Mouse (Mus musculus): Measurements from ENCODE around the gene Mybbp1a.
A peak's percentile ranks its signal among the peaks of the same experiment; 100 is the strongest.
"Not testable (repeated sequence)": the region's sequence is repeated elsewhere in the genome, so short reads cannot be mapped to it uniquely, and the experiment has no call there.

Mybbp1a gene

GRCm38 (mm10) chr11:72413601-72414190 is 27.5 kb upstream of the Mybbp1a start:
- no peak for DNase-seq

- no peak for DNase-seq
Measured at GRCm38 (mm10) chr11:72415155-72415554, 26.0 kb upstream of the Mybbp1a start.

- DNase-seq, result no peak
Measured at GRCm38 (mm10) chr11:72416666-72417065, 24.5 kb upstream of the Mybbp1a start.

DNA sequence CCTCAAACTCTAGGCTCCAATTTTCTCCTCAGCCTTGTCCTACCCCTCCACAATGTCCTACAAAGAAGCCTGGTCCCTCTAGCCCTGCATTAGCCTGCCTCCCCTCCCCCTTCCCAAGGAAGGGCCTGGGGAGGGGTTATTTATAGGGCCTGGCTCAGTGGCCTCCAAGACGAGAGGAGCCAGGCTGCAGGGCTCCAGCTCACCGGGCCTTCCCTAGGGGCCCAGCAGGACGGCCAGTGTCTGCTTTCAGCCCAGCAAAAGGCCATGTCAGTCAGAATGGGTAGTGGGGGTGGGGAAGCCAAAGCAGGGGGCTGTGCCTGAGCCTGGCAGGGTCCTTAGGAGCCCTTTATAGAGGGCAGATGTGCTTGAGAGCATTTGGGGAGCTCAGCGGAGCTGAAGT is 23.8 kb upstream of the Mybbp1a start:
- no peak for DNase-seq

DNA sequence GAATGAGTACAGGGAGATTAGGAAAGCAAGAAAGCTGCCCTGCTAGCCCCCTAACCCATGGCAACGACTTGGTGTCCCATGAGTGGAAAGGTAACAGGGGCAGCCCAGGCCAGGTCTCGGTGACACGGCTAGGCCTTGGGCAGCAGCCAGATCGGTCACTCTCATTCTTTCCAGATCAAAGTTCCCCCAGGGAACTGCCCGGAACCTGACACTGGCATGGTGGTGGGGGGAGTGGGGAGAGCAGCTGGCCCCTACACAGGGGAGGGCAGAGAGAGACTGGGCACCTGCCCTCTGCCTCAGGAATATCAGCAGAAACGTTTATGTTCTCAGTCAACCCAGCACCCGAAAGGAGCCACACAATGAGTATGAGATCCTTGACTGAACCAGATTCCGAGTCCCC is 22.9 kb upstream of the Mybbp1a start:
- DNase-seq, result no peak

GRCm38 (mm10) chr11:72419006-72419405 is 22.1 kb upstream of the Mybbp1a start:
- no peak for DNase-seq

- DNase-seq, result no peak
Measured at GRCm38 (mm10) chr11:72420460-72421122, 20.6 kb upstream of the Mybbp1a start.

- DNase-seq, result no peak
Measured at GRCm38 (mm10) chr11:72421518-72422278, 19.5 kb upstream of the Mybbp1a start.

DNA sequence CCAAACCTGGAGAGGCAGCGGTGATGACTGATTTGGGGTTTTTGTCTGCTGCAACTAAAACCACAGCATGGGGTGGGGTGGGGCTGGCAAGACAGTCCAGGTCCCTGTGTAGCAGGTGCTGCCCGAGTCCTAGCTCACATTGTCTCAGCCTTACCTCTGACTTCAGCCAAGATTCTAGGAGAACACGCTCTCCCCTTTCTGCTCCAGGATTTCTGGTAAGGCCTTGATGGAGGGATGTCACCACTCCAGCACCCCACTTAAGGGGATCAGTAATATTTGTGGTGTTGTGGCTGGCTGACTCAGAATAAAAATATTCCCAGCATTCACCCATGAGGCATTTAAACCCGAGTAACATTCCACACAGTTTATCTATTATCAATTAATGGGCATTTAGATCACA is 17.5 kb upstream of the Mybbp1a start:
- DNase-seq, result no peak

GRCm38 (mm10) chr11:72425201-72425600 is 16.0 kb upstream of the Mybbp1a start:
- no peak for DNase-seq

DNA sequence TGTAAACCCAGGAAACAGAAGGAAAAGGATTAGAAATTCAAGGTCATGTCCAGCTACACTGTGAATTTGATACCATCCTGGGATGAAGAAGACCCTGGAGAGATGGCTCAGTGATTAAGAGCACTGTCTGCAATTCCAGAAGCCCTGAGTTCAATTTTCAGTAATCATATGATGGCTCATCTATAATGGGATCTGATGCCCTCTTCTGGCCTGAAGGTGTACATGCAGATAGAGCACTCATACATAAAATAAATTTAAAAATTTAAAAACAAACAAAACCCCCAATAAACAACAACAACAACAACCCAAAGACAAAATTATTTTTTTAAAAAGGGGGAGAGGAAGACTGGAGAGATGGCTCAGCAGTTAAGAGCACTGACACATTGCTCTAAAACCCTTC is 14.3 kb upstream of the Mybbp1a start:
- DNase-seq, result no peak

DNA sequence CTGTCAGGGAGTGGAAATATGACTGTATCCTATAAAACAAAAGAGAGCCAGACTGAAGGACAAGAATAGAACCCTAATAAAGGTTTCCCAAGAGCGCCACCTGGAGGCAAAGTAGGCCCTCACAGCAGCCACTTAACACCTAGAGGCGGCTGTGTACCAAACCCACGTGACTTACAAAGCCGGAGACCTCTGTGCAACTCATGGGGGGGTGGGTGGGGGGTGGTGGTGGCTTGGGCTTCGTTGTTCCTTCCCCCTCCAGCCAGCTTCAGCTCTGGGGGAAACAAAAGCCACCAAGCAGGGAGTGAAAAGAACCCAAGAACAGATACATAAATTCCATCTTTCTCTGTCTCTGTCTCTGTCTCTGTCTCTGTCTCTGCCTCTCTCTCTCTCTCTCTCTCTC is 12.5 kb upstream of the Mybbp1a start:
- peak; percentile 83 to 91 for DNase-seq

GRCm38 (mm10) chr11:72429288-72429690 is 11.9 kb upstream of the Mybbp1a start:
- peak; percentile 84 to 85 for DNase-seq

DNA sequence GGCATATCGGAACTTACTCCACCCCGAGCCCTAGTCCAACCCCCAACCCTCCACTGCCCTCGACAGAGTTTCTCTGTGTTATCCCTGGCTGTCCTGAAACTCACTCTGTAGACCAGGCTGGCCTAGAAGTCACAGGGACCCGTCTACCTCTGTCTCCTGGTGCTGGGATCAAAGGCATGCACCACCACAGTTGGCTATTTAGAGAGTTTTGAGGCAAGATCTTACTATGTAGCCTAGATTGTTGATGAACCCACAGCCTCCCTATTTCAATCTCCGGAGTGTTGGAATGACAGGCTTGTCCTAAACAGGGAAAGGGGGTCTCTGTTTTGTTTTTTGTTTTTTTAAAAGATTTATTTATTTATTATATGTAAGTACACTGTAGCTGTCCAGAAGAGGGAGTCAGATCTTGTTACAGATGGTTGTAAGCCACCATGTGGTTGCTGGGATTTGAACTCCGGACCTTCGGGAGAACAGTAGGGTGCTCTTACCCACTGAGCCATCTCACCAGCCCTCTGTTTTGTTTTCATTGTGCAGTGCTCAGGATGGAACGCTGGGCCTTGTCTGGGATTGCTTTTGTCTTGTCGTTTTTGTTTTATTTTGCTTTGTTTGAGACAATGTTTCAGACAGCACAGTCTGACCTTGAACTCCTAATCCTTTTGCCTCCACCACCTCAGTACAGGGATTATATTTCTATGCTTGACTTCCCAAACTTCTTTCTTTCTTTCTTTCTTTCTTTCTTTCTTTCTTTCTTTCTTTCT is 10.7 kb upstream of the Mybbp1a start:
- DNase-seq, result not testable (repeated sequence)

GRCm38 (mm10) chr11:72434963-72435693 is 6.0 kb upstream of the Mybbp1a start, which contains the start of gene Ggt6:
TSS of gene Ggt6 (plus strand) at chr11:72435526.
- DNase-seq, result no peak

DNA sequence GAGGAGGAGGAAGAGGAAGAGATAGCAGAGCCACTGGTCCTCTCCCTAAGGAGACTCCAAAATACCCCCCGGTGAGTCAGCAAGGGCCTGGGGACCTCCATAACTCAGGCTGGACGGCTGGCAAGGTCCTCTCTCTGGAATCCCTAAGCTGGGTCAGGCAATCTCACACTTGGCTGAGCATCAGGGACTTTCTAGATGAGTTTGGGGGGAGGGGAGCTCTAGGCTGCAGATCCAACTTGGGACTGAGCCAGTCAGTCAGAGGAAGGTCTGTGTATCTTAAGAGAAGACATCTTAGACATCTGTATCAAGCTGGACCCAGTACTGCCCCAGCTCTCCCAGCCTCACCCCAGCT is 5.5 kb upstream of the Mybbp1a start:
- DNase-seq, result no peak

DNA sequence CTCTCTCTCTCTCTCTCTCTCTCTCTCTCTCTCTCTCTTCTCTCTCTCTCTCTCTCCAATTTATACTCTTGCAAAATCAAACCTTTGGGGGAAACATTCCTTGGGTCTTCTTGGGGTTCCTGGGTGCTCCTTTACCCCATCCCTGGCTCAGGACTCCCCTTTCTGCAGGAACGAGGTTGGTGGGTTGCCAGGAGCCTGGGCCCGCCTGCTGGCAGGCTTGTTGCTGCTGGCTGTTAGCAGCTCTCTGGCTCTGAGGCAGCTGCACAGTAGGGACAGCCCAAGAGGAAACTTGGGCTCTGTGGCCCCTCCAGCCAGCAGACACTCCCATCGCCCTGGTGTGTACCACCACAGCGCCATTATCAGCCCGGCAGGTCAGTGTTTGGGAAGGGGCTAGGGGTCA is 4.9 kb upstream of the Mybbp1a start:
- peak; percentile 42 to 56 for DNase-seq

DNA sequence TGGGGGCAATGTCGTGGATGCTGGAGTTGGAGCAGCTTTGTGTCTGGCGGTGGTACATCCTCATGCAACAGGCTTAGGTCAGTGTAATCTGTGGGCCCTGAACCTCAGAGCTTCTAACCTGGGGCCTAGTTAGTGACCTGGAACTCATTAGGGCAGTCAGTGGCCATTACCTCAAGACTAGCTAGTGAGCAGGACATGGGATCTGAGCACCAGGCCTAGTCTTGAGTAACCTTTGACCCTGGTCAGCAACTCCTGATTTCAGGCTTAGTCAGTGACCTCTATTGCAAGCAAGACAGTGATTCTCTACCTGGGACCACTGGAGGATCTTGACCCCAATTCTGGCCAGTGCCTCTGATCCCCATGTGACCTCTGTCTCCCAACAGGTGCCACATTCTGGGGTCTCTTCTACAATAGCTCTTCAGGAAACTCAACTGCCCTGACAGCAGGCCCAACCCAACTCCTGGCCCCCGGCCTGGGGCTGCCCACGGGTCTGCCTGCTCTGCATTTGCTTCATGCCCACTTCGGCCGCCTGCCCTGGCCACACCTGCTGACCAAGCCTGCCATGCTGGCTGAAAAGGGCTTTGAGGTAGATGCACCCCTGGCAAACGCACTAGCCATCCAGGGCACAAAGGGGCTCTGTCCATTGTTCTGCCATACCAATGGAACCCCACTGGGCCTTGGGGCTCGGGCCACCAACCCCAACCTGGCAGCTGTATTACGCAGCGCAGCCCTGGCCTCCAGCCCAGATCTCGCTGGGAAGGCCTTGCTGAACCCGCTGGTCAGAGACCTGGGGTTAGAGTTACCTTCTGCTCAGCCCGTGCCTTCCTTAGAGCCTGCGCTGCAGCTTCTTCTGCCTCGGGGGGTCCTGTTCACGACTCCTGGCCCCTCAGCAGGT is 4.2 kb upstream of the Mybbp1a start:
- peak; percentile 52 to 61 for DNase-seq

- no peak for DNase-seq
Measured at GRCm38 (mm10) chr11:72438411-72438810, 2.7 kb upstream of the Mybbp1a start.

GRCm38 (mm10) chr11:72440597-72440964 is 574 bp upstream of the Mybbp1a start:
- DNase-seq, result peak in 1 of 2 experiments; percentile 40

- peak in 1 of 2 experiments; percentile 69 for DNase-seq
Measured at GRCm38 (mm10) chr11:72446311-72447105, 5.4 kb downstream of the Mybbp1a start.

All from cerebellum, postnatal 14 days (tissue).